Mouse (Mus musculus) lung, postnatal 0 days (tissue): Measurements from ENCODE around the gene B4galt1.

Experiments
- CTCF ChIP-seq: IDR thresholded peaks from 2 replicates; pipeline ENCODE4 v1.5.1; 2016; ENCODE audit warnings: antibody characterized with exemption, mild to moderate bottlenecking
- EP300 ChIP-seq: IDR thresholded peaks from 2 replicates; pipeline ENCODE4 v1.6.1; 2016; ENCODE audit warnings: antibody characterized with exemption, mild to moderate bottlenecking, control low read depth

DNA sequence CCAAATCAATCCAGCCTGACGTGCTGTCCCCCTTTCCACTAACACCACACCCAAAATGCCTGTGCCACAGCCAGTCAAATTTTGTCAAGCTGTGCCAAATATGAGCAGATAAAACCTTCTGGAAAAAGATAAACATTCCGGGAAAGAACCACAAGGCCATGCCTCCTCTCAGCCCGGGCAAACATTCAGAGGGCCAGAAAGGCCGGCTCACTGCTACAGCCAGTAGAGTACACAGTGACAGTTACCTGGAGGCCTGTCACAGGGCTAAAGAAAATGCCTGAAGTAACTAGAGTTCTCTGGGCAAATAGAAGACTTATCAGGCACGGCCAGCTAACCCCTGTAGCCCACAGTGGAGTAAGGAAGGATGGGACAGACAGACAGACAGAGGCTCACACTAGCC, 3.2 kb downstream of the B4galt1 start:
- peak; percentile 44; the same call in 1 of the 2 replicates for TF ChIP-seq EP300
- no peak for TF ChIP-seq CTCF
